Mouse (Mus musculus) hindbrain, embryonic 14.5 days (tissue): ENCODE results near the gene Smco4. TPM values are rescaled to one million over a fixed set of nuclear protein-coding genes. Genes with fewer than 3 reads are reported as not detected.

ENCODE experiments used
- ATAC-seq: fragments of 200-750 bp; cut with Nextera tagmentation; 2 replicates; pipeline ENCODE4 v1.8.0; 2017; ENCODE audit warnings: moderate number of reproducible peaks, mild to moderate bottlenecking, moderate TSS enrichment, moderate library complexity; ENCODE audit not compliant: low FRiP score
- DNase-seq: peaks from one replicate; pipeline ENCODE4 v3.0.0-alpha.2; 2015; ENCODE audit warnings: low spot score
- H3K27ac ChIP-seq: fragments of 300-500 bp; sonication (generic); 2 replicates; pipeline ENCODE4 v1.5.1; 2014; ENCODE audit warnings: mild to moderate bottlenecking, moderate library complexity
- H3K27me3 ChIP-seq: fragments of 300-500 bp; sonication (generic); 2 replicates; pipeline ENCODE4 v1.6.1; 2014; ENCODE audit warnings: mild to moderate bottlenecking, low read length, mixed read lengths; ENCODE audit not compliant: control insufficient read depth, insufficient read depth
- H3K36me3 ChIP-seq: fragments of 300-500 bp; sonication (generic); replicated peaks from 2 replicates; pipeline ENCODE4 v1.6.1; 2014; ENCODE audit not compliant: control insufficient read depth, insufficient read depth
- H3K4me1 ChIP-seq: fragments of 300-500 bp; sonication (generic); replicated peaks from 2 replicates; pipeline ENCODE4 v1.6.1; 2014; ENCODE audit warnings: antibody characterized with exemption, low read length, mixed read lengths; ENCODE audit not compliant: control insufficient read depth, insufficient read depth
- H3K4me2 ChIP-seq: fragments of 300-500 bp; sonication (generic); replicated peaks from 2 replicates; pipeline ENCODE4 v1.6.1; 2014; ENCODE audit warnings: mild to moderate bottlenecking, moderate library complexity
- H3K4me3 ChIP-seq: fragments of 300-500 bp; sonication (generic); replicated peaks from 2 replicates; pipeline ENCODE4 v1.5.1; 2014; ENCODE audit warnings: mild to moderate bottlenecking, low read length
- H3K9ac ChIP-seq: fragments of 300-500 bp; sonication (generic); 2 replicates; pipeline ENCODE4 v1.6.1; 2014
- H3K9me3 ChIP-seq: fragments of 300-500 bp; sonication (generic); 2 replicates; pipeline ENCODE4 v1.6.1; 2016; ENCODE audit warnings: low read length; ENCODE audit not compliant: control insufficient read depth
- WGBS: fragments of 180-500 bp; shearing (Covaris S2); extraction: QIAGEN DNeasy Blood & Tissue Kit; methylation state at CpG from one replicate; pipeline ENCODE4 v1.1.7; 2014; 5-methylcytosine and 5-hydroxymethylcytosine counted together
- polyA plus RNA-seq: library from polyadenylated mRNA; unstranded; fragments of >200 nt; fragmentation: Nextera tagmentation; extraction: Ambion mirVana; gene quantifications from 2 replicates; pipeline ENCODE4 v1.2.1, GENCODE M21; 2014

The Smco4 gene
- polyA plus RNA-seq, 1 experiment from 2014 or later, result 2.2 TPM

DNA sequence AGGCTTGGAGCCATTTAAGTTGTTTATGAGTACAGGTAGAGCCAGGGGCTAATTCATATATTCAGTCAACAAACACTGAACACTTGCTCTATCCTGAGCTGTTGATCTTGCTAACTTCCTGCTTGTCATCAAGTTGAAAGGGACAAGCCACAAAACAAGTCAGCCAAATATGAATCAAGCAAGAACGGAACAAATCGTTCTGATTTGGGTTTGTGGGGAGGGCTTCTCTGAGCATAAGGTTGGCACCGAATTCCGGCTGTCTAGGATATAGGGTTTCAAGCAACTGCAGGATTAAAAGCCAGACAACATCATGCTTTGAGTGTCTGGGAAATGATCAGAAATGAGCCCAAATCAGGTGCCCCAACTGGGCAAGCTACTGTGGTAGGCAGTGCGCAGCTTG, 88.8 kb downstream of the Smco4 start:
- Histone ChIP-seq H3K9me3 (no peaks in the 10 kb centered on the region), H3K27me3 (no peaks in the 10 kb centered on the region), H3K36me3 (no peaks in the 10 kb centered on the region), H3K4me3 (no peak overlapping the region), H3K27ac (no peak overlapping the region), H3K4me2 (no peak overlapping the region), H3K4me1 (no peaks in the 10 kb centered on the region), H3K9ac (no peak overlapping the region)
- WGBS, result 97% methylated on average over 5 of the region's 5 CpGs
- DNase-seq, result no peak
- no peak for ATAC-seq

DNA sequence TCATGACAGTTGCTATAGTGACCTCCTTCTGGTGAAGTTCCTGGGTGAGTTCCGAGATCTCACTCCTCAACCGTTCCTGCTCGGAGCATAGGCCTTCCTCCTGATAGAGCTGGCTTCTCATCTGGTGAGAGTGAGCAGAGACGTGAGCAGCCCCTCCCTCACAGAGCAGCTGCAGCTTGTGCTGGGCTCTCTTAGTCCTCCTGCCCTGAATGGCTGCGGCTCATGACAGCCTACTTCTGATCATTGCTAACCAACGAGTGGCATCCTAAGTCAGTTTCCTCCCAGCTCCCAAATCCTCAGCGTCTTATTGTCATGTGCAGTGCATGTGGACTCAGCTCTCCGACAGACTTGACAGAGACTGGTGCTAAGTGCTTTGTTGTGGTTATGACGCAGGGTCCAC, 91.0 kb downstream of the Smco4 start:
- Histone ChIP-seq H3K4me3 (no peak overlapping the region), H3K36me3 (no peaks in the 10 kb centered on the region), H3K9me3 (no peaks in the 10 kb centered on the region), H3K27me3 (no peaks in the 10 kb centered on the region), H3K4me1 (no peaks in the 10 kb centered on the region), H3K9ac (no peak overlapping the region), H3K27ac (no peak overlapping the region), H3K4me2 (no peak overlapping the region)
- DNase-seq (no peak), ATAC-seq (no peak)
- WGBS, result 90% methylated on average over 9 of the region's 9 CpGs

DNA sequence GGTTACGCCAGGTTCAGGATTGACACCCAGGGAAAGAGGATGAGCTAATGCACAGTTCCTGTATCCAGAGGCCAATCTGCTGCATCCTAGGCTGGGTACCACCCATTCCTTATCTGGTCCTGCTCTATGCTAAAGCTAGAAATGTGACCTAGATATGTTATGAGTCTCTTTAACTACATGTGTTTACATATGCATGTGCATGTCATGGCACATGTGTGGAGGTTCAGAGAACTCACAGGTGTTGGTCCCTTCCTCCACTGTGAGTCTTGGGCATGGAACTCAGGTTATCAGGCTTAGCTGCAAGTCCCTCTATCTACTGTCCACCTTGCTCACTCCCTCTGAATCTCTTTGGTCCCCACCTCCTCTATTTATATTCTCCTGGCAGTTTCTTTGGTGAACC, 92.7 kb downstream of the Smco4 start:
- DNase-seq (no peak), ATAC-seq (no peak)
- no peaks in the 10 kb centered on the region for H3K4me1 ChIP-seq
- no peaks in the 10 kb centered on the region for H3K27me3 ChIP-seq
- no peak overlapping the region for H3K27ac ChIP-seq
- no peak overlapping the region for H3K4me2 ChIP-seq
- no peaks in the 10 kb centered on the region for H3K36me3 ChIP-seq
- no peaks in the 10 kb centered on the region for H3K9me3 ChIP-seq
- 89% methylated on average over 1 of the region's 1 CpGs for WGBS
- H3K9ac ChIP-seq, result no peak overlapping the region
- no peak overlapping the region for H3K4me3 ChIP-seq

DNA sequence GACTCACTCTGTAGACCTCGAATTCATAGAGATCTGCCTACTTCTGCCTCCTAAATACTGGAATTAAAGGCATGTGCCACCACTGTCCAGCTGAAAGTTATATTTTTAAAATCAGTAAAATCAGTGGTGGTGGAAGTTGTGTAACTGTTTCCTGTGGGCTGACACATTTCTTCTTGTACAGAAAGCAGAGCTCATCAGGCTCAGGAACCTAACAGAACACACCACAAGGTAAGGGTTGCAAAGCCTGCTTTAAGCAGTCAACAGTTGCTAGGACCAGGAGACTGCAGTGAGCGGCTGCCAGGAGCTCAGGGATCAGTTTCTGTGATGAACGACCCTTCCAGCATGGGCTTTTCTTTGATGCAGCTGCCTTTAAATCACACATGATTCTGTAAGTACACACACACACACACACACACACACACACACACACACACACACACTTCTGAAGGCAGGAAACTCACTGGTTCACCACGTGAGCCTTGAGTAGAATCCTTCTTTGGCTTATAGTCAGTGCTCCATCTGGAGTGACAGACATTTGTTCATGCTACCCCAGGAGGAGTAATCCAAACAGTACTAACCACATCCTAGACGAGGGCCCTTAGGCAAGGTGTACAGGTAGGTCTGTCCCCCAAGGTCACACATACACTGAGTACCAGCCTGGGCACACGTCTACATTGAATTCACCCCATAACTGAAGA, 94.1 kb downstream of the Smco4 start:
- H3K9ac ChIP-seq, result no peak overlapping the region
- ATAC-seq (no peak), DNase-seq (no peak)
- 71% methylated on average over 6 of the region's 6 CpGs for WGBS
- no peaks in the 10 kb centered on the region for H3K27me3 ChIP-seq
- H3K36me3 ChIP-seq, result no peaks in the 10 kb centered on the region
- no peaks in the 10 kb centered on the region for H3K9me3 ChIP-seq
- no peak overlapping the region for H3K27ac ChIP-seq
- no peaks in the 10 kb centered on the region for H3K4me1 ChIP-seq
- H3K4me3 ChIP-seq, result no peak overlapping the region
- H3K4me2 ChIP-seq, result no peak overlapping the region

DNA sequence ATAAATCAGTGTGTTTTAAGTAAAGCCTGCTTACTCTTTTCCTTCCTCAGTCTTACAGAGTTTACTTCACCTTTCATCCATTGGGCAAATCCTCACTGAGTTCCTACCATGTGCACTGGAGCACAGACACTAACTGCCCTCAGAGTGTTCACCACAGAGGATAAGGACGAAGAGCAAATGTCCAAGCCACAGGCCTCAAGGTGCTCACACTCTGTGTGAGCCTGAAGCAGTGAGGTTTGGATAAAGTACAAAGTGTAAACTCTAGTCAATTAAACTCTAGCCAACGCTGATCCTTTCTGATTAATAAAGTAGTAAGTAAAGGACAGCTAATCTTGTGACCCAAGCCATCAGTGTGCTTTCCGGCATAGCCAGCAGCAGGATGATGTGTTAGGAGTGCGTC, 100.9 kb downstream of the Smco4 start:
- no peaks in the 10 kb centered on the region for H3K4me1 ChIP-seq
- H3K27ac ChIP-seq, result no peak overlapping the region
- H3K27me3 ChIP-seq, result no peaks in the 10 kb centered on the region
- H3K9ac ChIP-seq, result no peak overlapping the region
- 88% methylated on average over 4 of the region's 4 CpGs for WGBS
- no peak overlapping the region for H3K4me2 ChIP-seq
- no peaks in the 10 kb centered on the region for H3K36me3 ChIP-seq
- ATAC-seq (no peak), DNase-seq (no peak)
- no peaks in the 10 kb centered on the region for H3K9me3 ChIP-seq
- H3K4me3 ChIP-seq, result no peak overlapping the region

Other genes starting within 250 kb of the Smco4 start
- 33.0 and 40.2 TPM in 2 replicates for gene Med17, start 213.5 kb upstream of the Smco4 start, polyA plus RNA-seq
- 41.3 and 43.1 TPM in 2 replicates for gene Taf1d, start 187.2 kb upstream of the Smco4 start, polyA plus RNA-seq
- 10.8 and 12.2 TPM in 2 replicates for gene 4931406C07Rik, start 187.0 kb upstream of the Smco4 start, polyA plus RNA-seq
- gene Cep295, start 135.6 kb upstream of the Smco4 start, polyA plus RNA-seq, result 16.1 and 16.4 TPM in 2 replicates
- gene Deup1, start 134.5 kb downstream of the Smco4 start, polyA plus RNA-seq, result 1.5 and 2.8 TPM in 2 replicates
- gene Slc36a4, start 216.3 kb downstream of the Smco4 start, polyA plus RNA-seq, result 41.1 and 48.1 TPM in 2 replicates